Mouse (Mus musculus) left cerebral cortex, adult 9 months (tissue): Measurements from ENCODE around the gene Tspan15.

Source experiments
- DNase-seq, 2 experiments: peaks; one replicate each; pipeline ENCODE4 v3.0.0; 2022; ENCODE audit warnings: low spot score in 2 of 2

Gene Tspan15

GRCm38 (mm10) chr10:62230708-62231394 lies at the start of gene Tspan15:
Tspan15 (minus strand) TSS chr10:62231251.
- DNase-seq = peak; percentile 38 to 84

GRCm38 (mm10) chr10:62279671-62280070 lies 48.6 kb upstream of the Tspan15 start:
- no peak for DNase-seq

GRCm38 (mm10) chr10:62279066-62279465 lies 48.0 kb upstream of the Tspan15 start:
- DNase-seq = no peak

GRCm38 (mm10) chr10:62277499-62278293 lies 46.6 kb upstream of the Tspan15 start:
- no peak for DNase-seq

GRCm38 (mm10) chr10:62275235-62275634 lies 44.2 kb upstream of the Tspan15 start:
- DNase-seq = peak; percentile 26 to 88

GRCm38 (mm10) chr10:62269278-62269677 lies 38.2 kb upstream of the Tspan15 start:
- no peak for DNase-seq

GRCm38 (mm10) chr10:62264299-62264698 lies 33.2 kb upstream of the Tspan15 start:
- DNase-seq = no peak

GRCm38 (mm10) chr10:62261115-62261886 lies 30.2 kb upstream of the Tspan15 start:
- DNase-seq = peak in 1 of 2 experiments; percentile 57

GRCm38 (mm10) chr10:62258298-62258697 lies 27.2 kb upstream of the Tspan15 start:
- no peak for DNase-seq

GRCm38 (mm10) chr10:62252496-62253235 lies 21.6 kb upstream of the Tspan15 start:
- peak in 1 of 2 experiments; percentile 24 for DNase-seq

GRCm38 (mm10) chr10:62252000-62252488 lies 21.0 kb upstream of the Tspan15 start, which contains the start of gene Tacr2:
Tacr2 (plus strand) TSS chr10:62252438.
- no peak for DNase-seq

GRCm38 (mm10) chr10:62247815-62248214 lies 16.8 kb upstream of the Tspan15 start:
- no peak for DNase-seq

GRCm38 (mm10) chr10:62247156-62247555 lies 16.1 kb upstream of the Tspan15 start:
- no peak for DNase-seq

- DNase-seq = no peak
Observed at GRCm38 (mm10) chr10:62244067-62244466, 13.0 kb upstream of the Tspan15 start.

- peak in 1 of 2 experiments; percentile 68 for DNase-seq
Observed at GRCm38 (mm10) chr10:62242896-62243295, 11.8 kb upstream of the Tspan15 start.

GRCm38 (mm10) chr10:62242358-62242757 lies 11.3 kb upstream of the Tspan15 start:
- peak in 1 of 2 experiments; percentile 41 for DNase-seq

GRCm38 (mm10) chr10:62239270-62239669 lies 8.2 kb upstream of the Tspan15 start:
- DNase-seq = no peak

- no peak for DNase-seq
Observed at GRCm38 (mm10) chr10:62238688-62239087, 7.6 kb upstream of the Tspan15 start.

- DNase-seq = no peak
Observed at GRCm38 (mm10) chr10:62237205-62237604, 6.2 kb upstream of the Tspan15 start.

GRCm38 (mm10) chr10:62236165-62236564 lies 5.1 kb upstream of the Tspan15 start:
- DNase-seq = no peak

GRCm38 (mm10) chr10:62231811-62232210 lies 760 bp upstream of the Tspan15 start:
- no peak for DNase-seq
